Mouse (Mus musculus) midbrain, embryonic 14.5 days (tissue): ENCODE measurements around the gene Cadm1. TPM values are rescaled to one million over a fixed set of nuclear protein-coding genes. Genes with fewer than 3 reads are reported as not detected.

Source experiments
- ATAC-seq: fragments of 200-750 bp; cut with Nextera tagmentation; 2 replicates; pipeline ENCODE4 v1.8.0; 2017; ENCODE audit warnings: moderate number of reproducible peaks, moderate library complexity; ENCODE audit not compliant: low FRiP score, low TSS enrichment
- DNase-seq: peaks from one replicate; pipeline ENCODE4 v3.0.0-alpha.2; 2015
- H3K27ac ChIP-seq: fragments of 300-500 bp; sonication (generic); replicated peaks from 2 replicates; pipeline ENCODE4 v1.5.1; 2014; ENCODE audit warnings: mild to moderate bottlenecking, low read depth, low read length, moderate library complexity
- H3K27me3 ChIP-seq: fragments of 300-500 bp; sonication (generic); 2 replicates; pipeline ENCODE4 v1.6.1; 2014; ENCODE audit warnings: low read length, control low read depth, mixed read lengths; ENCODE audit not compliant: control insufficient read depth, insufficient read depth
- H3K36me3 ChIP-seq: fragments of 300-500 bp; sonication (generic); 2 replicates; pipeline ENCODE4 v1.6.1; 2014; ENCODE audit warnings: low read length, control low read depth; ENCODE audit not compliant: control insufficient read depth, insufficient read depth
- H3K4me1 ChIP-seq: fragments of 300-500 bp; sonication (generic); 2 replicates; pipeline ENCODE4 v1.6.1; 2014; ENCODE audit warnings: mild to moderate bottlenecking, antibody characterized with exemption, low read length, control low read depth; ENCODE audit not compliant: control insufficient read depth, insufficient read depth
- H3K4me2 ChIP-seq: fragments of 300-500 bp; sonication (generic); 2 replicates; pipeline ENCODE4 v1.6.1; 2014; ENCODE audit warnings: mild to moderate bottlenecking, low read length, moderate library complexity
- H3K4me3 ChIP-seq: fragments of 300-500 bp; sonication (generic); replicated peaks from 2 replicates; pipeline ENCODE4 v1.5.1; 2014; ENCODE audit warnings: low read depth, low read length
- H3K9ac ChIP-seq: fragments of 300-500 bp; sonication (generic); replicated peaks from 2 replicates; pipeline ENCODE4 v1.6.1; 2014; ENCODE audit warnings: mild to moderate bottlenecking, low read length, moderate library complexity
- H3K9me3 ChIP-seq: fragments of 300-500 bp; sonication (generic); 2 replicates; pipeline ENCODE4 v1.6.1; 2016; ENCODE audit warnings: low read length, control low read depth, mixed read lengths; ENCODE audit not compliant: control insufficient read depth
- WGBS: fragments of 180-500 bp; shearing (Covaris S2); extraction: QIAGEN DNeasy Blood & Tissue Kit; methylation state at CpG from one replicate; pipeline ENCODE4 v1.1.7; 2014; 5-methylcytosine and 5-hydroxymethylcytosine counted together
- polyA plus RNA-seq: library from polyadenylated mRNA; unstranded; fragments of >200 nt; fragmentation: Nextera tagmentation; extraction: Ambion mirVana; gene quantifications from 2 replicates; pipeline ENCODE4 v1.2.1, GENCODE M21; 2014

Gene Cadm1
- polyA plus RNA-seq, 1 experiment from 2014 or later = 204 TPM

GRCm38 (mm10) chr9:47857235-47857634 lies 327.3 kb downstream of the Cadm1 start:
- H3K36me3 ChIP-seq = peaks cover 3% of the 10 kb centered on the region; the same call in 1 of the 2 replicates
- 89% methylated on average over 7 of the region's 7 CpGs for WGBS
- H3K27ac ChIP-seq = no peak overlapping the region

GRCm38 (mm10) chr9:47858134-47858533 lies 328.2 kb downstream of the Cadm1 start:
- Histone ChIP-seq H3K4me1 (peaks cover 3% of the 10 kb centered on the region; the same call in 1 of the 2 replicates), H3K9me3 (no peaks in the 10 kb centered on the region), H3K4me2 (no peak overlapping the region), H3K36me3 (peaks cover 3% of the 10 kb centered on the region; the same call in 1 of the 2 replicates), H3K27ac (no peak overlapping the region), H3K4me3 (no peak overlapping the region), H3K9ac (no peak overlapping the region), H3K27me3 (no peaks in the 10 kb centered on the region)
- no peak for DNase-seq
- 62% methylated on average over 5 of the region's 5 CpGs for WGBS
- no peak for ATAC-seq

More at GRCm38 (mm10) chr9:47857235-47857634, 327.3 kb downstream of the Cadm1 start:
- H3K9me3 ChIP-seq = no peaks in the 10 kb centered on the region
- ATAC-seq (no peak), DNase-seq (no peak)
- no peak overlapping the region for H3K4me3 ChIP-seq
- no peaks in the 10 kb centered on the region for H3K27me3 ChIP-seq
- peaks cover 3% of the 10 kb centered on the region; the same call in 1 of the 2 replicates for H3K4me1 ChIP-seq
- H3K9ac ChIP-seq = no peak overlapping the region
- no peak overlapping the region for H3K4me2 ChIP-seq

DNA sequence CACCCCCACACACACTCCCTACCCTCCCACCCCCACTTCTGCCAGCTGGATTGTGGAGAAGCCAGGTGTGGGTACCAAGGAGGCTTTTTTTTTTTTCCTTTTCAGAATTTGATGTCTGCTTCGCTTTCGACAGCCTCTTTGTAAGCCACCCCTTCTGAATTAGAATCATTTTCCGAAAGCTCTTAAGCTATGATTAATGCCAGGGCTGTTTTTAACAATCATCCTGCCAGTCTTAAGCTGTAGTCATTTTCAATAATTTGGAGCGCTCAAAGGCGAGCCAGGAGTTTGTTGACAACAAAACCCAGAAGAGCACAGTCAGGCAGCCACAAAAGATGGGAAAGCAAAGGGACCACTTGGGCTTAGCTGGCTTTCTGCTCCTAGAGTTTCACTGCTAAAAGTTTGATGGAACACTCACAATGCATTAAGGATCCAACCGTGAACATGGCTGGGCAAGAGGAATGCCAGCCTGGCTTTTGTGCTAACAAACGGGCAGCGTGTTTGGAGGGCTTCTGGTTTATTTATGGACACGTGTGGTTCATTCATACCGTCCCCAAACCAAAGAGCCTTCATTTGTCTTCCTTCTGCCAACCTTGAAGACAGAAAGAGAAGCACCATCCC lies 328.9 kb downstream of the Cadm1 start:
- 60% methylated on average over 10 of the region's 10 CpGs for WGBS
- Histone ChIP-seq H3K36me3 (peaks cover 3% of the 10 kb centered on the region; the same call in 1 of the 2 replicates), H3K27me3 (no peaks in the 10 kb centered on the region), H3K4me3 (no peak overlapping the region), H3K9me3 (no peaks in the 10 kb centered on the region), H3K4me1 (peaks cover 3% of the 10 kb centered on the region; the same call in 1 of the 2 replicates), H3K4me2 (no peak overlapping the region), H3K27ac (no peak overlapping the region), H3K9ac (no peak overlapping the region)
- ATAC-seq = no peak
- no peak for DNase-seq

- 92% methylated on average over 3 of the region's 3 CpGs for WGBS
- no peak for ATAC-seq
- H3K36me3 ChIP-seq = no peaks in the 10 kb centered on the region
- H3K4me2 ChIP-seq = no peak overlapping the region
- H3K27ac ChIP-seq = no peak overlapping the region
- no peak overlapping the region for H3K4me3 ChIP-seq
- H3K4me1 ChIP-seq = peaks cover 7% of the 10 kb centered on the region; the same call in 1 of the 2 replicates
- DNase-seq = no peak
- no peak overlapping the region for H3K9ac ChIP-seq
- no peaks in the 10 kb centered on the region for H3K27me3 ChIP-seq
- no peaks in the 10 kb centered on the region for H3K9me3 ChIP-seq
Observed at GRCm38 (mm10) chr9:47860994-47861393, 331.0 kb downstream of the Cadm1 start.

DNA sequence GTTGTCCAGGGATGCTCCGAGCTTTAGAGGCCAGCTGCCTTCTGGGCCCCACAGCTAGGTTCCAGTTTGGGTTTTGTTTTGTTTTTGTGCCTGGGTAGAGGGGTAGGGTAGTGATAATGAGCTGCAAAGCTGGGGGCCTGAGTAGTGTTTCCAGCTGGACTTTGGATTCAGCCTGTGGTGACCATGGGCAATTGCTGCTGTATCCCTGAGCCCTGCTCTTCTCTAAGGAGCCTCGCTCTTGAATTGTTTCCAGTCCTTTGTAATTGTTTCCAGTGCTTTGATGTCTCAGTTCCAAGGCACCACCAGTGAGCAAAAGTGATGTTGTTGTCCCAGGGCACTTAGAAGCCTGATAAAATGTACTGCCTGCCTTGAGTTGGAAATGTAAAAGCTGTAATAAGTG lies 331.8 kb downstream of the Cadm1 start:
- H3K27ac ChIP-seq = no peak overlapping the region
- H3K36me3 ChIP-seq = no peaks in the 10 kb centered on the region
- no peaks in the 10 kb centered on the region for H3K9me3 ChIP-seq
- DNase-seq (no peak), ATAC-seq (no peak)
- no peak overlapping the region for H3K9ac ChIP-seq
- H3K4me3 ChIP-seq = no peak overlapping the region
- peaks cover 7% of the 10 kb centered on the region; the same call in 1 of the 2 replicates for H3K4me1 ChIP-seq
- no peak overlapping the region for H3K4me2 ChIP-seq
- H3K27me3 ChIP-seq = no peaks in the 10 kb centered on the region
- 50% methylated on average over 2 of the region's 2 CpGs for WGBS

DNA sequence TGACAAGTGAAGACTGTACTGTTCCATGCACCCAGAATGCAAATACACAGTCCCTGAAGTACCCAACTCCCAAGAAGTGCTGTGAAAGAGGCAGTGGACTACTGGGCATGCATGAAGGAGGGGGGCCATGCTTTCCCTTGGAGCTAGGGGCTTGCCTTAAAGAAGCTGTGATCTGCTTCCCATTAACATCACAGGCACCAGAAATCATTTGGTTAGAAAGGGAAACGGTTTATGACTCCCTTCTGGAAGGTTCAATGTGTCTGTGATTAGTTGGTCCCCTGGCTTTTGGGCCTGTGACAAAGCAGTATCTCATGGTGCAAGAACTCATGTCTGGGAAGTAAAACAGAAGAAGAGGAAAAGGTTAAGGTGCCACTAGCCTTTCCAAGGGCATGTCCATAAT lies 336.0 kb downstream of the Cadm1 start:
- WGBS = 69% methylated on average over 1 of the region's 1 CpGs

DNA sequence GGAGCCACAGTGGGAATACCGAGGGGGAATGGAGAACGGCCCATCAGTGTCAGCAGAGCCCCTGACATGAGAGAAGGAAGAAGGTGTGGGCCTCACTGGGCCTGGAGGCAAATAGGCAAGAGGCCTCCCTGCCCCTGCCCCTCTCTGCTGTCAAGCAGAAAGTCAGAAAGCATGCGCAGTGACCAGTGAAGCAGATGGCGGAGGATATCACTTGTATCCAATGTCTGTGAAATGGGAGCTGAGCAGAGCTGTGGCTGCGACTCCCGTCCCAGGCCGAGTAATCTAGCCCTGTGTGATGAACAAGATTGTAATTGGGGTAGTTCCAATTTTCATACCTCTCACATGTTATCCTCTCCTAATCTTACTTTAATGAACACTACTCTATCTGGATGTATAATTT lies 337.5 kb downstream of the Cadm1 start:
- H3K4me3 ChIP-seq = no peak overlapping the region
- no peaks in the 10 kb centered on the region for H3K36me3 ChIP-seq
- no peaks in the 10 kb centered on the region for H3K27me3 ChIP-seq
- H3K4me2 ChIP-seq = no peak overlapping the region
- 0 out of 2 replicates have a peak, but pooled peaks cover 4% of the 10 kb centered on the region for H3K4me1 ChIP-seq
- H3K9me3 ChIP-seq = no peaks in the 10 kb centered on the region
- ATAC-seq = no peak
- no peak for DNase-seq
- no peak overlapping the region for H3K27ac ChIP-seq
- WGBS = 75% methylated on average over 7 of the region's 7 CpGs
- H3K9ac ChIP-seq = no peak overlapping the region

More for the DNA sequence above, 336.0 kb downstream of the Cadm1 start:
- no peaks in the 10 kb centered on the region for H3K27me3 ChIP-seq
- no peak overlapping the region for H3K4me3 ChIP-seq
- H3K27ac ChIP-seq = no peak overlapping the region
- H3K4me2 ChIP-seq = no peak overlapping the region
- H3K9ac ChIP-seq = no peak overlapping the region
- no peaks in the 10 kb centered on the region for H3K36me3 ChIP-seq
- ATAC-seq (no peak), DNase-seq (no peak)
- H3K4me1 ChIP-seq = 0 out of 2 replicates have a peak, but pooled peaks cover 4% of the 10 kb centered on the region
- H3K9me3 ChIP-seq = no peaks in the 10 kb centered on the region

DNA sequence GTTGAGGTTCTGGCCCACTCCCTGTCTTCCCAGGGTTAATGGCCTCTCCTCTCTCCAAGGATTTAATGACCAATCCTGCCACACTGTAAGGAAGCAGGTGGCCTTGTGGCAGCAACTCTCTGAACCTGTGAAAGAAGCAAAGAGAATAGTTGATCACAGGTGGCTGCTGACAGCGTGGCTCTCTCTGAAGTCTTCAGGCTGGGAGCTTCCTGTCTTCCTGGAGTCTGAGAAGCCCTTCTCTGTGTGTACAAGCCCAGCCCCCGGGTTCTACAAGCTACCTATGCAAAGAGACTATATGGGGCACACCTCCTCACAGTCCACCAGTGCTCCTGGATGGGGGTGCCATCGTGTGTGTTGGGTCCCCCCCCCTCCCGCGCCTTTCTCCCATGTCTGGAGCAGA lies 339.7 kb downstream of the Cadm1 start:
- ATAC-seq = no peak

DNA sequence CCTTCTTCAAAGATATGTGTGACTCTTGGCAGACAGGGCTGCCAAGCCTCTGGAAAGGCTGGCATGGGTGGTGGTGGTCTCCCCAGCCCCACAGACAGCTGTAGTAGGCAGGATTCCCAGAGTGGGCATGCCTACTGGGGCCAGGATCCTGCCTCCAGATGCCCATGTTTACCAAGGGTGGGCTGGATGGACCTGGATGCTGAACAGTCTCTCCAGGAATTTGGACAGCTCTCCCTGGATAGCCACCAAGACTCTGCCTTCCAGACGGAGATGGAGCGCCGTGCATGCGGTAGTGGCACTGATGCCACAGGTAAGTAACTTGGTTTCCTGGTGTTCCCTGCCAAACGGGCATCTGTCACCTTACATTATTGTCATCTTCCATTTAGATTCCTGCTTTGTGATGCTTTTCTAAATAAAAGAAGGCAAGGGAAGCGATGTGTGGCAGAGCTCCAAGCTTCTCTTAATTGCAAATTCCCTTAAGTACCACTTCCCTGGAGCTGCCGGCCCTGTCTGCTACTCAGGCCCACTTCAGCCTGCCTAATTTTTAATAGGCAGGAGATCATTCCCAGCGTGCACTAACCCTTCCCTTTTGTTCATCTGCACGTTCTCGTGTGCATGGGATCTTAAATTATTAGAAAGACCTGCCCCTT lies 346.7 kb downstream of the Cadm1 start:
- ATAC-seq (no peak), DNase-seq (peak; percentile 50)
- Histone ChIP-seq H3K4me2 (no peak overlapping the region), H3K36me3 (no peaks in the 10 kb centered on the region), H3K27me3 (no peaks in the 10 kb centered on the region), H3K9ac (no peak overlapping the region), H3K4me1 (peaks cover 14% of the 10 kb centered on the region), H3K4me3 (no peak overlapping the region), H3K27ac (no peak overlapping the region; the same call in 1 of the 2 replicates), H3K9me3 (no peaks in the 10 kb centered on the region)
- WGBS = 37% methylated on average over 10 of the region's 10 CpGs

More for the DNA sequence above, 339.7 kb downstream of the Cadm1 start:
- WGBS = 81% methylated on average over 5 of the region's 5 CpGs
- Histone ChIP-seq H3K27me3 (no peaks in the 10 kb centered on the region), H3K4me1 (no peaks in the 10 kb centered on the region), H3K9me3 (no peaks in the 10 kb centered on the region), H3K9ac (no peak overlapping the region), H3K4me3 (no peak overlapping the region), H3K36me3 (no peaks in the 10 kb centered on the region), H3K27ac (no peak overlapping the region), H3K4me2 (no peak overlapping the region)
- no peak for DNase-seq
